Mouse (Mus musculus): ENCODE data around the gene Spty2d1. TPM values are rescaled to one million over a fixed set of nuclear protein-coding genes. Genes with fewer than 3 reads are reported as not detected.
"Not testable (repeated sequence)": the region's sequence is repeated elsewhere in the genome, so short reads cannot be mapped to it uniquely, and the experiment has no call there.

Gene Spty2d1
- total RNA-seq (2021) = 10 to 100 TPM; 15.1 TPM

DNA sequence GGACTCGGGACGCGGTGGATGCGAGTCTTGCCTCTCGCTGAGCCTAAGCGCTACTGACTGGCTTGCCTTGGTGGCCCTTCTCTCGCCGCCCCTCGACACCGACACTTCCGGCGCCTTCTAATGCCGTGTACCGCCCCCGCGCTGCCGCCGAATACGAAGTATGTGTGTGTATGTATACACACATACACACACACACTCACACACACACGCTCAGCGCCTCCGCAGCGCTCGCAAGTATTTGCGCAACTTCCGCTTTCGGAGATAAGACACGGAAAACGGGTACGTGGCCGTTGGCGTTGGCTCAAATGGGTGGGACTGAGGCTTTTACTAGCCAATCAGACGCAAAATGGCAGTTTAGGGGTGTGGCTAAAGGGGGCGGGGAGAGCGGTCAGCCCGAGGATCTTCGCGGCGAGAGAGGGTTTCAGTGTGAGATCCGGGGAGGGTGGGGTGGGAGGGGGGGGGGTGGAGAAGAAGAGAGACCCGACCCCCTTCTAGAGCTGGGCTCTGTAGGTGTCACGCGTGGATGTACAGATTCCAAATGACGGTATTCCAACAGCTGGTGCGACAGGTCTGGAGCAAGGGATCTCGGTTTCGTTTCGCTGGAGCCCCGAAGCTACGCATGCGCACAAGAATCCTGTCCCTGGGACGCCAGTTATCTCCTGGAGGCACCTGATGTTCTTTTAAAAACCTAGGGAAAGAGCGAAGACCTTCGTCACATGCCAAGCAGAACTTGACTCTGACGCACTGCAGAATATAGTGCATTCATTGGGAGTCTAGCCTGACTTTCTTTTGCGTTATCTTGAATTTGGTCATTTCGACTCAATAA lies at the start of gene Spty2d1:
TSS of gene Spty2d1 (minus strand) at position 244 of the 826 bp plus-strand sequence.
- DNase-seq (ENCODE audit: low spot score in 2 of 2) = peak; percentile 99
- intact Hi-C loops (cut with DNase I) = loop anchor here (2.0 to 5.0 kb wide), 2 partner anchors 50 to 161 kb away; partner anchors contain the start of gene Uevld

DNA sequence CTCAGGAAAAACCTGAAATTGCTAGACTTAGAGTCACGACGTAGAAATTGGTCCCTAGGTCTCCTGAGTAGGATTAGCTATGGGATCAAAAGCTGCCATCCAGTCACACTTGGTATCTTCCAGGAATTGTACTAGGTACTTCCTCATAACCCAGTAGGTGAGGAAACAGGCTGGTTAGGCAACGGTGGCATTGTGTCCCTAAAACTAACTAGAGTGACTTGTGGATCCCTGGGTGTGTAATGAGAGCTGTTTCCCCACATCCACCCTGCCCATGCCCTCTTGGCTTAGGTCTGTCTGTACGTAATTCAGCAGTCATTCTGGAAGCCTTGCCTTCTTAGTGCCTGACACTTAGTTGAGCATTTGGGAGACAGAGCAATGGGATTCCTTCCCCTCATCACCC lies 48.1 kb upstream of the Spty2d1 start:
- intact Hi-C loops (cut with DNase I) = no loop called here

DNA sequence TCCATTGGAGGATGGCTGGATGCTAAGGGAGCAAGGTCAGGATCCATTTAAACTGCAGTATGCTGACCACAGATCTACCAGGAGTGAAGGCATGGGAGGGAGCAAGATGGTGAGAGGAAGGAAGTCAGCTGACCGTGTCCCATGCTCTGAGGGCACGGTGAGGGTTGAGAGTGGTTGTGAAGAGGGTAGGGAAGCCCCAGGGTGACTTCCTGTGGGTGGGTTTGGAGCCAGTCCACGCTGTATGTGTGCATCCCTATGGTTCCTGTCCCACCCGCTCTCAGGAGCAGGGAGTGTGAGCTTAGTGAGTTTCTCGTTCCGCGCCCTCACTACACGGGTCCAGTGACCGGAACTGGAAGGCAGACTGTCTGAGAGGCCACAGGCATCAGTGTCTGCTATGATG lies 47.5 kb upstream of the Spty2d1 start:
- intact Hi-C loops (cut with DNase I) = no loop called here
- DNase-seq (ENCODE audit: low spot score in 2 of 2) = no peak

More for the DNA sequence above, 48.1 kb upstream of the Spty2d1 start:
- no peak for DNase-seq (ENCODE audit: low spot score in 2 of 2)

DNA sequence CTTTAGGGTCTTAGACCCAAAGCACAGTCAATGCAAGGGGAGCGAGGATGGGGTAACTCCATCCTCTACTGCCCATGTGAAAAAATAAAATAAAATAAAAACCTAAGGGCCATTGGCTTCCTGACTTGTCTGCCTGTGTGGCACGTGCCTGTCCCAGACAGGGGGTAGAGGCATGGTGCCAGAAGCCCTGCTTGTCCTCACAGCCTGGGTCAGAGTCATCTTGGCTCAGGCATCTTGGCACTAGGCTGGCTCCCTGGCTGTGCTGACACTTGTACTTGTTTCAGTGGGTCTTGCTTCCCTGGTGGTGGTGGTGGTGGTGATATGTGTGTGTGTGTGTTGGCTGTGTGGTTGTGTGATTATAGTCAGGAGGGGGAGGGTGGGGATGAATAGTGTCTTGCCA lies 46.5 kb upstream of the Spty2d1 start:
- DNase-seq (ENCODE audit: low spot score in 2 of 2) = no peak
- intact Hi-C loops (cut with DNase I) = no loop called here

DNA sequence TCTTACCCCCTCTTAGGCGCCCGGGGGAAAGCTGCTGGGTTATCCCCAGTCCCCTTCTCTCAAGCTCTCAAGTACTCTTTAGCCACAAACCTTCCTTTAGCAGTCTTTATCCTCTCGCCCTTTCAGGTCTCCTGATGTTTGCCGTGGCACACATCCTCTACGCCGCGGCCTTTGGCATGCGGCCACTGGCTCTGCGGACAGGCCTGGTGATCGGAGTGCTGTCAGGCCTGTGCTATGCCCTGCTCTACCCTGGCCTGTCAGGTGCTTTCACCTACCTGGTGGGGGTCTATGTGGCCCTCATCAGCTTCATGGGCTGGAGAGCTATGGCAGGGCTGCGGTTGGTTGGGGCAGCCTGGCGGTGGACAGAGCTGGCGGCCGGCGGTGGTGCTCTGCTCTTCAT lies 45.1 kb upstream of the Spty2d1 start:
- DNase-seq (ENCODE audit: low spot score in 2 of 2) = no peak
- intact Hi-C loops (cut with DNase I) = no loop called here

DNA sequence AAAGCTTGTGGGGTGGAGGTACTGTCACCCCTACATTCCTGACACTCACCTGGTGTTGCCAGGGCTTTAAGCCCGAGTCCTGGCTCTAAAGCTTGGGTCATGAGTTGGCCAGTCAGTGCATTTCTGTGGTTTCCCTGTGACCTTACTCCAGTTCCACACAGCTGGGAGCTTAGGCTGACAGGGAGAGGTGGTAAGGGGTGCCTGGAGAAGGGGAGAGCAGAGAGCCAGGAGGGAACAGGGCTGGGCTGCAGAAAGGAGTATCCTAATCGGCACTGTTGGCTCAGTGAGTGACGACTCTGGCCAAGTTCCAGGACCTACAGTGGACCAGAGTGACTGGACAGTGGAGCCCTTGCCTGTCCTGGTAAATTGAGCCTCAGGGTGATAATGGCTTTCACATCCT lies 44.1 kb upstream of the Spty2d1 start:
- DNase-seq (ENCODE audit: low spot score in 2 of 2) = no peak
- intact Hi-C loops (cut with DNase I) = no loop called here

DNA sequence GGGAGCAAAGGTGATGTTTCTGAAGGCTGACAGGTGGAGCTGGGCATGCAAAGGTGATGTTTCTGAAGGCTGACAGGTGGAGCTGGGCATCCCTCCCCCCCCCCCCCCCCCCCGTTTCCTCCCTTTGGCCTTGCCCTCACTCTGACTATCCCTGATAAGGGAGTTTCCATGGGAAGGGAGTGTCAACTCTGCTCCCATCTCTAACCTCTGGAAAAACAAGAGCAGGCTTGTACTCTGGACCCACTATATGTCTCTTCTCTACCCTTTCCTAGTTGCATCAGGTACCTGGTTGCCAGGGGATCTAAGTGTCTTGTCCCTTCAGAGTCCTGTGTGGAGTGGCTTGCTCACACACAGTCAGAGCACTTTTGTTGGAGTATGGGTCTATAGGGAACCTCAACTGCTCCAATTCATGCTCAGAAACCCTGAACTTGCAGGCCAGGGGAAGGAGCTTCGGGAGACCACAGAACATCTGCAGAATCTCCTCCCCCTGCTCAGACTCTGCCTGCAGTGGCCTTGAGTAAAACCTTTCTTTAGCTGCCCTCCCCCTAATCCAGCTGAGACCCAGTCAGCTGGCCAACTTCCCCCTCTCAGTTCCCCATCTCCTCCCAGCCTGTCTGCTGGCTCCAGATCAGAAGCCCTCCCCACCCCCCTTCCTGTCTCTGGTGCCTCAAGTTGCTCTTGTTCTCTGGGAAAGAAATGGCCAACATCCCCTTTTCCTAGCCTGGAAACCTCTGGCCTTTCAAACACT lies 43.4 kb upstream of the Spty2d1 start:
- peak in 1 of 2 experiments; percentile 32 for DNase-seq (ENCODE audit: low spot score in 2 of 2)
- intact Hi-C loops (cut with DNase I) = no loop called here

DNA sequence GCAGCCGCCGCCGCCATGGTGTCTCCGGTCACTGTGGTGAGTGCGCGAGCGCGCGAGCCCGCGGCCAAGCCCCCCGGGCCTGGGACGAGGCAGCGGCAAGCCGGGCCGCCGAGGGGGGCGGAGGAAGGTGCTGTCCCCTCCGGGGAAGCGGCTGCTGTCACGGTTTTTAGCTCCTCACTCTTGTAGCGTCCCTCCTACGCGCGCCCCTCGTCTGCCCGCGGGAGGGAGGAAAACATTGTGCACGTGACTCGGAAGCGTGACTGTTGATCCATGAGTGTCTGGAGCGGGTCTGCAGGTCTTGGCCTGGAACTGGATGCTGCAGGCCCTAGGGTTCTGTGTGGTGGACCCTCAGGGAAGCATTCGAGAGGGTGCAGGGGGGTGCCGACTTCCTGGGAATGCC lies 42.6 kb upstream of the Spty2d1 start:
- intact Hi-C loops (cut with DNase I) = no loop called here

DNA sequence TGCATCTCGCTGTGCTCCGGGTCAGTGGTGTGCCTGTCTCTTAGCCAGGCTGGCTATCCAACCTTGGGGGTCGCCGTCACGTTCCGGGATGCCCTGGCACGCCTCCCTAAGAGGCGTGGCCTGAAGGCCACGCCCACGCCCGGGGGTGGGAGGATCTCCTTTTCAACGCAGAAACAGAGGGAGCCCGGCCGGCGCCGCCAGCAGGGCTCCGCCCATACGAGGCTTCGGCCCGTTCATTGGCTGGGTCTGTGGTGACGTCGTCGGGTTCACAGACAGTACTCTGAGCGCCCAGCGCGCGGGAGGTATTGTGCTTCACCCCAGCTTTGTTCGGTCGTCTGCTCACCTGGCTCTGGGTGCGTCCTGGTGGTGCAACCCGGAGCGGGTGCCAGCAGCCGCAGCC lies 42.2 kb upstream of the Spty2d1 start, which contains the start of gene Tmem86a:
TSS of gene Tmem86a (plus strand) at position 236 of the 400 bp plus-strand sequence.
- DNase-seq (ENCODE audit: low spot score in 2 of 2) = peak; percentile 94 to 95
- intact Hi-C loops (cut with DNase I) = no loop called here

More for the DNA sequence above, 42.6 kb upstream of the Spty2d1 start:
- DNase-seq (ENCODE audit: low spot score in 2 of 2) = peak in 1 of 2 experiments; percentile 68

DNA sequence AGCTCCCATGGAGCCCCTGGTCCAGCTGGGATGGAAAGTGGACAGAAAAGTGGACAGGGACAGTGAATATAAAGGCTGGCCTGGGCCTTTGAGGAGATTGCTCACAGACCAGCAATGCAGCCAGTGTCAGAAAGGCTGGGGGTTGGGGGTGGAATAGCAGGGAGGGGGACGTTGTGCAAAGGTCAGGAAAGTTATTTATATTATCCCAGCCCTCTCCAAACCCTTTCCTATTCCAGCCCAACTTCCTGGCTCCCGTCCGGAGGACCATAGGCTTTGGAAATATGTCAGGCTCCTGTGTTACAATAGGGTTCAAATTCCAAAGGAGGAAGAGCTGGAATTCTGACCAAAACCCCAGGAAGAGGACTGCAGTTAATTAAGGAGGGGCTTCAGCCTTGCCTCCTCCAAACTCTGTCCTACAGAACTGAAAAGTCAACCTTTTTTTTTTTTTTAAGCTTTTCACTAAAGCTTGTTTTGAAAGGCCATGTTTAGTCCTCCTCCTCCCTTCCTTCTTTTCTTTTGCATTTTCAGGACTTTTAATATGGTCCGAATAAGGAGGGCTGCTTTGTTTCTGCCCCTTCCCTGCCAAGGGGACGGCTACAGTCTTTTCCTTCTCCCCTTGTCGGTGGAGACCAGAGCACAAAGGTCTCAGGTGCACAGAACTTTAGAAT lies 34.7 kb upstream of the Spty2d1 start:
- intact Hi-C loops (cut with DNase I) = no loop called here
- no peak for DNase-seq (ENCODE audit: low spot score in 2 of 2)

DNA sequence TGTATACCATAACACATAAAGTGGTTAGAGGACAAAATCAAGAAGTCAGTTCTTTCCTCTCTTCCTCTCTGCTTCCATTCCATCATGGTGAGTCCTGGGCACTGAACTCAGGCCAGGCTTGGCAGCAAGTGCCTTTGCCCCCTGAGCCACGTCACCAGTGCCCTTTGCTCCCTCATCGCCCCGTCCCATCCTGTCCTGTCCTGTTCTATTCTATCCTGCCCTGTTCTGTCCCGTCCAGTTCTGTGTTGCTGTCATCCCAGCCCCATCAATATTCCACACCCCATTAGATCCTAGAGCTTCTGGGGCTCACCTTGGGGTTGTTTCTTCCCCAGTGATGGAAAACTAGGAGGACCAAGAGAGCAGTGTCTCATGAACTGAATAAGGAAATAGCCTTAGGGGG lies 33.9 kb upstream of the Spty2d1 start:
- intact Hi-C loops (cut with DNase I) = no loop called here
- no peak for DNase-seq (ENCODE audit: low spot score in 2 of 2)

DNA sequence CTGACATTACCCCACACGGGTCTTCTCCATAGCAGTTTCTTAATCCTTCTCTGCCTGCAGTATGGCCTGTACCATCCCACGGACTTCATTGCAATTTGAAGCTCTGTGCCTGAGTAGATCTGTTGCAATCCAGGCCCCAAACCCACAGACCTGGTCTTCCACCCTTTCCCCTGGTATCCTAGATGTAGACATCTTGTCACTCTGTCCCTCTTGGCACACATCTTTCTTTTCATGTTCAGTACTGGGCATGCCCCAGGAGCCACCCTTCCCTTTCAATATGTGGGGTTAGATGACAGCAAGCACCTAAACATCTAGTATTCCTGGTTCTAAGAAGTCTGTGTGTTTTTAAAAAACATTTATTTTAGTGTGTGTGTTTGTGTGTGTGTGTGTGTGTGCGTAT lies 33.5 kb upstream of the Spty2d1 start:
- DNase-seq (ENCODE audit: low spot score in 2 of 2) = no peak
- intact Hi-C loops (cut with DNase I) = no loop called here

DNA sequence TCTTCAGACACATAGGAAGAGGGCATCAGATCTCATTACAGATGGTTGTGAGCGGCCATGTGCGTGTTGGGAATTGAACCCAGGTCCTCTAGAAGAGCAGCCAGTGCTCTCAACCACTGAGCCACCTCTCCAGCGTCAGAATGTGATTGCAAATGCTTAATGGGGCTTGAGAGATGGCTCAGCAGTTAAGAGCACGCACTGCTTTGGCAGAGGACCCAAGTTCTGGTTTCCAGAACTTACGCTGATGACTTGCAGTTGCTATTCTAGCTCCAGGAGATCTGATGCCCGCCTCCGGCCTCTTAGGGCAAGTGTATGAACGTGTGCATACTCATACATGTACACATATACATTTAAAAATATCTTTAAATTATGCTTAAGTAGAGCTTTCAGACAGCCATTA lies 27.2 kb upstream of the Spty2d1 start:
- intact Hi-C loops (cut with DNase I) = no loop called here
- DNase-seq (ENCODE audit: low spot score in 2 of 2) = no peak

DNA sequence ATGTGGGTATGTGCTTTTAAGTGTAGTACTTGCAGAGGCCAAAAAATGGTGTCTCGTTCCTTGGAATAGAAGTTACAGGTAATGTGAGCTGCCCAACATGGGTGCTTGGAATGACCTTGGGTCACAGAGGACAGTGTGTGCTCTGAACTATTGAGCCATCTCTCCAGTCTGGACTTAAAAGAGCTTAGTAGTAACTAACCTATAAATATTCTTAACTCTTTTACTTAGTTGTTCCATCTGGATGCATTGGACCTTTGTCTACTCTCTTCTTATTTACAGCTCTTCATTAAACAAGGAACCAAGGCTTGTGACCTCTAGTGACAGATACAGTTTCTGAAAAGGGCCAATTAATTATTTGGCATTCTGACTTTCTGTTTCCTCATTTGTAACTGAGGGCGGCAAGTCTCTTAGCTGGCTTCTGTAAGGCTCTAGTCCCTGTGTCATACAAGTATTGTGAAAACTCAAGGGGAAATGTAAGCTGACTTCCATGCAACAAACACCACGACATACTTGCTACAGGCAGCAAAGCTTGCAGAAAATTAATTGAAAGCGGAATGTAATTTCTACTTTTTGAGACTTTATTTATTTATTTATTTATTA lies 26.7 kb upstream of the Spty2d1 start:
- no peak for DNase-seq (ENCODE audit: low spot score in 2 of 2)
- intact Hi-C loops (cut with DNase I) = no loop called here

DNA sequence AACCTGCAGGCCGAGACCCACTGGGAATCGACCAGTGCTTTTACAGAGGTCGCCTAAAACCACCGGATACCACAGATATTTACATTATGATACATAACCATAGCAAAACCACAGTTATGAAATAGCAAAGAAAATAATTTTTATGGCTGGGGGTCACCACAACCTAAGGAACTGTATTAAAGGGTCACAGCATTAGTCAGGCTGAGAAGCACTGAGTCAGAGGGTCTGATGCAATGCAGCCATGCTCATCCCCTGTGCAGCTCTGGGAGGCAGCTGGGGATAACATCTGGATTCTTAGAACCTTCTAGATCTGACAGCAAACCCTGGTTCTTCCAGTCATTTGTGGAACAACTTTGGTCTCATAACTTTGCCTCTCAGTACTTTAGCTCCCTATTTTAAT lies 23.2 kb upstream of the Spty2d1 start:
- intact Hi-C loops (cut with DNase I) = no loop called here
- no peak for DNase-seq (ENCODE audit: low spot score in 2 of 2)

DNA sequence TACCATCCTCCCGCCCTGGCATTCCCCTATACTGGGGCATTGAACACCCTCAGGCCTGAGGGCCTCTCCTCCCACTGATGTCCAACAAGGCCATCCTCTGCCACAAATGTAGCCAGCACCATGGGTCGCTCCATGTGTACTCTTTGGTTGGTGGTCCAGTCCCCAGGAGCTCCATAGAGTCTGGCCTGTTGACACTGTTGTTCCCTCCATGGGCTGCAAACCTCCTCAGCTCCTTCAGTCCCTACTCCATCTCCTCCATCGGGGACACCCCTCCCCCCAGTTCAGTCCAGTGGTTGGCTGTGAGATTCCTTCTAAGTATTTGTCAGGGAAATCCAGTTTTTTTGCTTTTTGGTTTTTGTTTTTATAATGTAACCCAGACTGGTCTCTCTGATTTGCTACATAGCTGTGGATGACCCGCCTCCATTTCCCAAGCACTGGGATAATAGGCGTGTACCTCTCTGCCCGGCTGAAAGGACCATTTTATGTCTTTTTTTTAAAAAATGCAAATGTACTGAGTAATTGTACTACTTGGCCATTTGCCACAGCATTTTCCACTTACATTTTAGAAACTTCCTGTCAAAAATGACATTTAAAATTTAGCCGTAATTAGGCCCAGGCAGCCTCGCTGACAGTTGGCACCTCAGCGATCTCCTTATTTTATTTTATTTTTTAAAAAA lies 22.4 kb upstream of the Spty2d1 start:
- intact Hi-C loops (cut with DNase I) = no loop called here
- no peak for DNase-seq (ENCODE audit: low spot score in 2 of 2)

DNA sequence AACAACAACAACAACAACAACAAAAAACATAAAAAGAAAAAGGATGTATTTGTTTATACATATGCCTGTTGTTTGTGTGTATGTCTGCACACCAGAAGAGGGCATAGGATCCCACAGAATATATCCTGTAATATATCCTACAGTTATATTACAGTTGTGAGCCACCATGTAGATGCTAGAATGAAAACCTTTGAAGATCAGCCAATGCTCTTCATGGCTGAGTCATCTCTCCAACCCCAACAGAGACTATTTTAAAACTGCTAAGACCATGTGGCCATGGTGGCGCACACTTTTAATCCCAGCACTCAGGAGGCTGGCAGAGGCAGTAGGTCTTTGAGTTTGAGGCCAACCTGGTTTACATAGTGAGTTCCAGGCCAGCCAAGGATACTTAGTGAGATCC lies 19.3 kb upstream of the Spty2d1 start:
- intact Hi-C loops (cut with DNase I) = no loop called here
- no peak for DNase-seq (ENCODE audit: low spot score in 2 of 2)

DNA sequence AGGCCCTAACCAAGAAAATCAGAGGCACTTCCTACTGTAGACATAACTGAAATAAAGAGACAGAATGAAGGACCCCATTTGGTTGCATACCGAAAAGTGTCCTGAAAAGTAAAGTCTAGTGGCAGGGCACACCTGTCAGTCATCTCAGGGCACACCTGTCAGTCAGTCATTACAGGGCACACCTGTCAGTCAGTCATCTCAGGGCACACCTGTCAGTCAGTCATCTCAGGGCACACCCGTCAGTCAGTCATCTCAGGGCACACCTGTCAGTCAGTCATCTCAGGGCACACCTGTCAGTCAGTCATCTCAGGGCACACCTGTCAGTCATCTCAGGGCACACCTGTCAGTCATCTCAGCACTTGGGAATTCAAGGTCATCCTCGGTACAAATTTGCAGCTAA lies 18.7 kb upstream of the Spty2d1 start:
- DNase-seq (ENCODE audit: low spot score in 2 of 2); intact Hi-C loops (cut with DNase I): not testable (repeated sequence)

DNA sequence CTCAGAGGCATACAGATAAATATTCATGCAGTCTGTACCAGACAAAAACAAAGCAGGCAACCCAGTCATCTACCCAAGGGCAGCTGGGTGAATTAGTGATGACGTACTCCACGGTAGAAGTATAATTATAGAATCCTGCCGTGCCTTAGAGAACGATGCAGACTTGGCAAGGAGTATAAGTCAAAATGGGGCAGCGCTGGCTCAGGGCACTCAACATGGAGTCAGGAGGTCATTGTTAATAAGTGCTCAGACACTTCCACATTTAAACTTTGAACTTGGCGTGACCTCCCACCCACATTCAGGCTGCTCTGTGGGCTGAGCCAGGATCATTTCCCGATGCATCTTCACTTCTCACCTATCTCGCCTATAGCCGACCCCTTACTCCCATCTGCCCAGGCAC lies 17.2 kb upstream of the Spty2d1 start:
- no peak for DNase-seq (ENCODE audit: low spot score in 2 of 2)
- intact Hi-C loops (cut with DNase I) = loop anchor here (1.0 kb wide), 1 partner anchor 107 kb away; no protein-coding TSS in a partner anchor

Measured in left cerebral cortex, postnatal 36 days (tissue).